Mouse (Mus musculus) CH12.LX (cell line): ENCODE data around the gene Phc2. TPM values are rescaled to one million over a fixed set of nuclear protein-coding genes. Genes with fewer than 3 reads are reported as not detected.

Experiments used
- DNase-seq: peaks from one replicate; pipeline ENCODE4 v3.0.0-alpha.2; 2013; ENCODE audit errors: extremely low read depth
- H3K27ac ChIP-seq: 2 replicates; pipeline ENCODE4 v1.5.1; 2012; ENCODE audit warnings: low read depth, mild to moderate bottlenecking, control low read depth, moderate library complexity; ENCODE audit not compliant: insufficient read depth
- H3K27me3 ChIP-seq: replicated peaks from 2 replicates; pipeline ENCODE3; 2012; ENCODE audit warnings: inconsistent platforms
- H3K36me3 ChIP-seq, 2 experiments: replicated peaks in 1 of 2; 2 replicates each; pipeline versions ENCODE3 to v1.6.1; 2012; ENCODE audit warnings: inconsistent platforms in 1 of 2, low read length in 1 of 2, mild to moderate bottlenecking in 1 of 2, mixed read lengths in 1 of 2, moderate library complexity in 1 of 2; ENCODE audit not compliant: control insufficient read depth in 1 of 2, insufficient read depth in 1 of 2
- H3K4me1 ChIP-seq, 2 experiments: 2 replicates each; pipeline ENCODE4 v1.6.1; 2012; ENCODE audit warnings: inconsistent platforms in 1 of 2, moderate library complexity in 1 of 2; ENCODE audit not compliant: insufficient read depth in 2 of 2, control insufficient read depth in 1 of 2
- H3K4me2 ChIP-seq: 2 replicates; pipeline ENCODE4 v1.6.1; 2012; ENCODE audit warnings: low read depth, mild to moderate bottlenecking, control low read depth; ENCODE audit not compliant: poor library complexity, insufficient read depth, severe bottlenecking
- H3K4me3 ChIP-seq, 3 experiments: fragments of 150-350 bp in 1 of 3; sonication (generic) in 1 of 3; replicated peaks in 1 of 3; 2 replicates each; pipeline versions ENCODE3 to v1.5.1; 2011 to 2012; ENCODE audit warnings: low read depth in 2 of 3, low read length in 2 of 3, mild to moderate bottlenecking in 2 of 3, moderate library complexity in 2 of 3, control low read depth in 1 of 3, improper control_type of control experiment in 1 of 3, inconsistent platforms in 1 of 3, mixed read lengths in 1 of 3; ENCODE audit not compliant: poor library complexity in 1 of 3
- H3K79me2 ChIP-seq: replicated peaks from 2 replicates; pipeline ENCODE4 v1.6.1; 2012; ENCODE audit warnings: mild to moderate bottlenecking, moderate library complexity; ENCODE audit not compliant: control insufficient read depth, poor library complexity, insufficient read depth, severe bottlenecking; ENCODE audit errors: extremely low read depth
- H3K9ac ChIP-seq: 2 replicates; pipeline ENCODE4 v1.6.1; 2012; ENCODE audit warnings: low read depth, mild to moderate bottlenecking, control low read depth, moderate library complexity; ENCODE audit not compliant: insufficient read depth
- H3K9me3 ChIP-seq: replicated peaks from 2 replicates; pipeline ENCODE3; 2012; ENCODE audit warnings: low read length, inconsistent platforms, mixed read lengths
- CHD2 ChIP-seq: IDR thresholded peaks from 2 replicates; pipeline ENCODE4 v1.6.1; 2011; ENCODE audit warnings: low read length, improper control_type of control experiment
- CTCF ChIP-seq, 2 experiments: IDR thresholded peaks in 1 of 2; conservative IDR thresholded peaks in 1 of 2; 2 replicates each; pipeline ENCODE4 v1.5.1; 2011 to 2012; ENCODE audit warnings: low read depth in 2 of 2, low read length in 2 of 2, improper control_type of control experiment in 1 of 2, inconsistent platforms in 1 of 2, mild to moderate bottlenecking in 1 of 2, moderate library complexity in 1 of 2
- EP300 ChIP-seq: IDR thresholded peaks from 2 replicates; pipeline ENCODE4 v1.6.1; 2011; ENCODE audit warnings: low read length, improper control_type of control experiment
- ETS1 ChIP-seq: conservative IDR thresholded peaks from 2 replicates; pipeline ENCODE4 v1.6.1; 2012; ENCODE audit warnings: low read depth, mild to moderate bottlenecking, inconsistent platforms, low read length, improper control_type of control experiment, moderate library complexity
- GABPA ChIP-seq: IDR thresholded peaks from 2 replicates; pipeline ENCODE4 v1.6.1; 2012; ENCODE audit warnings: low read depth, low read length, improper control_type of control experiment, inconsistent platforms; ENCODE audit not compliant: insufficient replicate concordance
- HCFC1 ChIP-seq: IDR thresholded peaks from 2 replicates; pipeline ENCODE4 v1.6.1; 2012; ENCODE audit warnings: low read depth, mild to moderate bottlenecking, inconsistent platforms, low read length, improper control_type of control experiment
- IRF4 ChIP-seq: IDR thresholded peaks from 2 replicates; pipeline ENCODE4 v1.6.1; 2014; ENCODE audit warnings: low read depth, mild to moderate bottlenecking, inconsistent platforms, low read length, improper control_type of control experiment
- JUN ChIP-seq: IDR thresholded peaks from 2 replicates; pipeline ENCODE4 v1.6.1; 2011; ENCODE audit warnings: low read depth, mild to moderate bottlenecking, low read length, improper control_type of control experiment, moderate library complexity; ENCODE audit not compliant: insufficient read depth
- KAT2A ChIP-seq: IDR thresholded peaks from 2 replicates; pipeline ENCODE4 v1.6.1; 2012; ENCODE audit warnings: low read length, improper control_type of control experiment, inconsistent platforms; ENCODE audit not compliant: insufficient replicate concordance
- MAFK ChIP-seq: IDR thresholded peaks from 2 replicates; pipeline ENCODE4 v1.6.1; 2011; ENCODE audit warnings: low read length, improper control_type of control experiment; ENCODE audit not compliant: insufficient replicate concordance
- MAZ ChIP-seq: IDR thresholded peaks from 2 replicates; pipeline ENCODE4 v1.6.1; 2012; ENCODE audit warnings: low read depth, mild to moderate bottlenecking, inconsistent platforms, low read length, improper control_type of control experiment, moderate library complexity
- MXI1 ChIP-seq: IDR thresholded peaks from 2 replicates; pipeline ENCODE4 v1.6.1; 2011; ENCODE audit warnings: mild to moderate bottlenecking, low read depth, low read length, improper control_type of control experiment
- NELFE ChIP-seq: IDR thresholded peaks from 2 replicates; pipeline ENCODE4 v1.6.1; 2011; ENCODE audit warnings: low read depth, low read length, improper control_type of control experiment
- NRF1 ChIP-seq: IDR thresholded peaks from 2 replicates; pipeline ENCODE4 v1.6.1; 2014; ENCODE audit warnings: low read depth, mild to moderate bottlenecking, inconsistent platforms, low read length, improper control_type of control experiment, moderate library complexity
- PAX5 ChIP-seq: IDR thresholded peaks from 2 replicates; pipeline ENCODE4 v1.6.1; 2012; ENCODE audit warnings: low read length, inconsistent platforms, mixed read lengths
- POLR2A ChIP-seq: IDR thresholded peaks from 2 replicates; pipeline ENCODE4 v1.6.1; 2011; ENCODE audit warnings: low read depth, mild to moderate bottlenecking, improper control_type of control experiment, low read length
- RAD21 ChIP-seq: IDR thresholded peaks from 2 replicates; pipeline ENCODE4 v1.6.1; 2011; ENCODE audit warnings: low read depth, mild to moderate bottlenecking, low read length, improper control_type of control experiment, moderate library complexity
- RCOR1 ChIP-seq: conservative IDR thresholded peaks from 2 replicates; pipeline ENCODE4 v1.6.1; 2012; ENCODE audit warnings: low read depth, mild to moderate bottlenecking, inconsistent platforms, low read length, improper control_type of control experiment
- SIN3A ChIP-seq: IDR thresholded peaks from 2 replicates; pipeline ENCODE4 v1.6.1; 2012; ENCODE audit warnings: low read length, improper control_type of control experiment, inconsistent platforms
- SMC3 ChIP-seq: IDR thresholded peaks from 2 replicates; pipeline ENCODE4 v1.6.1; 2011; ENCODE audit warnings: low read depth, low read length, improper control_type of control experiment
- TBP ChIP-seq: conservative IDR thresholded peaks from 2 replicates; pipeline ENCODE4 v1.6.1; 2011; ENCODE audit warnings: low read depth, low read length, improper control_type of control experiment
- TCF12 ChIP-seq: IDR thresholded peaks from 2 replicates; pipeline ENCODE4 v1.6.1; 2014; ENCODE audit warnings: low read depth, mild to moderate bottlenecking, inconsistent platforms, low read length, improper control_type of control experiment
- UBTF ChIP-seq: IDR thresholded peaks from 2 replicates; pipeline ENCODE4 v1.6.1; 2012; ENCODE audit warnings: low read depth, mild to moderate bottlenecking, inconsistent platforms, low read length, improper control_type of control experiment, moderate library complexity
- USF1 ChIP-seq: IDR thresholded peaks from 2 replicates; pipeline ENCODE4 v1.6.1; 2014; ENCODE audit warnings: low read depth, mild to moderate bottlenecking, inconsistent platforms, low read length, improper control_type of control experiment
- ZKSCAN1 ChIP-seq: IDR thresholded peaks from 2 replicates; pipeline ENCODE4 v1.6.1; 2012; ENCODE audit warnings: low read depth, inconsistent platforms, low read length, improper control_type of control experiment, borderline replicate concordance
- ZMIZ1 ChIP-seq: IDR thresholded peaks from 2 replicates; pipeline ENCODE4 v1.6.1; 2012; ENCODE audit warnings: low read depth, mild to moderate bottlenecking, inconsistent platforms, low read length, improper control_type of control experiment
- dilution Hi-C: fragments of 300-500 bp; cut with MboI; formaldehyde crosslinking; loops from 2 replicates; pipeline ENCODE4 v1.14.3; 2020; ENCODE audit warnings: low sequenced_read_pairs; ENCODE audit not compliant: extremely low pct_unique_long_range_greater_than_20kb, extremely low pct_ligation_motif_present
- in situ Hi-C: fragments of 300-500 bp; cut with MboI; formaldehyde crosslinking; loops from 3 replicates; pipeline ENCODE4 v1.14.3; 2019; ENCODE audit warnings: low sequenced_read_pairs, low pct_ligation_motif_present, low pct_unique_long_range_greater_than_20kb, mixed read lengths
- polyA plus RNA-seq: library from polyadenylated mRNA; unstranded; fragments of >175 nt; gene quantifications from 2 replicates; pipeline ENCODE4 v1.2.1, GENCODE M21; 2012; ENCODE audit warnings: low read depth; ENCODE audit not compliant: insufficient read length
- total RNA-seq, 2 experiments: library from RNA; depleted of rRNA; stranded (reverse); fragments of 300-350 nt in 1 of 2; fragments of >200 nt in 1 of 2; gene quantifications; 2 replicates each; pipeline ENCODE4 v1.2.3; 2012 to 2014

Phc2 gene
- total and polyA plus RNA-seq, 3 experiments = 24.1 to 53.2 (median 29.6) TPM

DNA sequence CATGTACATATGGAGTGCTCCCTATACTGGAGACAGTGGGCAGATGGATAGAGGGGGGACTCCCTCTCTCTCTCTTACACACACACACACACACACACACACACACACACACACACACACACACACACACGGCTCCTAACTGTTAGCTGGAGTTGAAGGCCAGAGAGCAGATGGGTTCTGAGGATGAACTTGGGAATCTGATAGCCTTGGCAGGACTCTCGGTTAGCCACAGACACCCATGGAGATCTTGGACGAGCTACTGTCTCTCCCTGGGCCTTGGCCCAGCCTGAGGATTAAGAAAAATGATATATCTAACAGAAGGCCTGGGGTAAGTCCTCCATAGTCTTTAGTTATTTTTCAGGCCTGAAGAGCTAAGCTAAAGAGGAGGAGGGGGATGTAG, 3.0 kb upstream of the Phc2 start:
- no peak for DNase-seq
- in situ Hi-C loops (no loop called here), dilution Hi-C loops (no loop called here)
- Histone ChIP-seq H3K9me3 (no peaks in the 10 kb centered on the region), H3K4me2 (no peak overlapping the region), H3K27me3 (peaks cover 6% of the 10 kb centered on the region), H3K27ac (no peak overlapping the region), H3K9ac (no peak overlapping the region), H3K4me1 (peaks cover 0 to 26% of the 10 kb centered on the region in 2 experiments; a peak in 2 of 4 replicates), H3K4me3 (no peak overlapping the region), H3K36me3 (no peaks in the 10 kb centered on the region), H3K79me2 (no peaks in the 10 kb centered on the region)
- TF ChIP-seq IRF4 = no peak
- TF ChIP-seq SMC3 = no peak
- no peak for TF ChIP-seq NRF1
- TF ChIP-seq SIN3A = no peak
- TF ChIP-seq RAD21 = no peak
- no peak for TF ChIP-seq RCOR1
- no peak for TF ChIP-seq PAX5
- no peak for TF ChIP-seq USF1
- no peak for TF ChIP-seq MAZ
- no peak for TF ChIP-seq JUN
- no peak for TF ChIP-seq MAFK
- no peak for TF ChIP-seq CTCF (conservative IDR thresholded peaks at IDR 0.05 in 1 of 2, IDR thresholded peaks at IDR 0.05 in 1 of 2; ENCODE audit: low read depth in 2 of 2, low read length in 2 of 2)
- TF ChIP-seq UBTF = no peak
- no peak for TF ChIP-seq HCFC1
- no peak for TF ChIP-seq NELFE
- no peak for TF ChIP-seq MXI1
- TF ChIP-seq ZKSCAN1 = no peak
- no peak for TF ChIP-seq EP300
- no peak for TF ChIP-seq GABPA
- TF ChIP-seq ETS1 = no peak

DNA sequence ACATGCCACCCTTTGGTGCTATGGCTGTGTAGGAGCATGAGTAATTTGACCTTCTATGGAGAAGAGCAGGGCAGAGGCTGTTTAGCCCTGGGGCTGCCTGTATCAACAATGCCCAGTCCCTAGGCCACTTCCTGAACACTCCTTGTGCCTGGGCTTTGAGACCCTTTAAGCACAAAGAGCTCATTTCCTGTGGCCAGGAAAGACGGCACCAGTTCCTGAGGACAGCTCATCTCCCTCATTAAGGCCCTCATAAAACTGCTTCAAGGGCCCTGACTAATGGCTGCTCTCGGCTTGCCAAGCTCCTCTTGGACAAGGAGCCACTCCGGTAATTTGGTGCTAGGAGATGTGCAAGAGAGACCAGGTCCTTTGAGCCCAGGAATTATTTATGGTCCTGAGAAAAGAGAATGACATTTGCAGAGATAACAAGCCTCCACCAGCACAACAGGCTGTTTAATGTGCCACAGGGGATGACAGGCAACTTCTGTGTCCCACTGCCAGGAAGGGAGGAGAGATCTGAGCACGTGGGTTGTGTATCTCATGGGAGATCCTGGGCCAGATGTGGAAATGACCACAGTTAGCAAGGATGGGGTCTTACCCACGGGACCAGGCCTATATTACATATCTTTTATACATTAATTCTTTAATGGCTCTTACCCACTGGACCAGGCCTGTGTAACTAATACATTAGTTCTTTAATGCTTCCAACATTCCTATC, 1.8 kb upstream of the Phc2 start:
- Histone ChIP-seq H3K27me3 (peaks cover 6% of the 10 kb centered on the region), H3K9me3 (no peaks in the 10 kb centered on the region), H3K4me3 (no peak overlapping the region), H3K4me1 (peaks cover 0 to 33% of the 10 kb centered on the region in 2 experiments; a peak in 2 of 4 replicates), H3K4me2 (no peak overlapping the region), H3K79me2 (no peaks in the 10 kb centered on the region), H3K27ac (no peak overlapping the region), H3K36me3 (no peaks in the 10 kb centered on the region), H3K9ac (no peak overlapping the region)
- no peak for TF ChIP-seq GABPA
- no peak for TF ChIP-seq SMC3
- TF ChIP-seq ZMIZ1 = no peak
- TF ChIP-seq TBP = no peak
- TF ChIP-seq SIN3A = no peak
- no peak for TF ChIP-seq USF1
- TF ChIP-seq NRF1 = no peak
- no peak for TF ChIP-seq POLR2A
- no peak for TF ChIP-seq NELFE
- TF ChIP-seq CTCF (conservative IDR thresholded peaks at IDR 0.05 in 1 of 2, IDR thresholded peaks at IDR 0.05 in 1 of 2; ENCODE audit: low read depth in 2 of 2, low read length in 2 of 2) = no peak
- TF ChIP-seq ZKSCAN1 = no peak
- no peak for TF ChIP-seq TCF12
- TF ChIP-seq JUN = no peak
- no peak for TF ChIP-seq KAT2A
- no peak for TF ChIP-seq HCFC1
- TF ChIP-seq CHD2 = no peak
- in situ Hi-C loops (no loop called here), dilution Hi-C loops (no loop called here)
- DNase-seq = no peak
